Mouse (Mus musculus): ENCODE results near the gene Irf2bp1. TPM values are rescaled to one million over a fixed set of nuclear protein-coding genes. Genes with fewer than 3 reads are reported as not detected.
A peak's percentile ranks its signal among the peaks of the same experiment; 100 is the strongest.

The Irf2bp1 gene
- polyA plus RNA-seq, 1 experiment, result 18.1 TPM

DNA sequence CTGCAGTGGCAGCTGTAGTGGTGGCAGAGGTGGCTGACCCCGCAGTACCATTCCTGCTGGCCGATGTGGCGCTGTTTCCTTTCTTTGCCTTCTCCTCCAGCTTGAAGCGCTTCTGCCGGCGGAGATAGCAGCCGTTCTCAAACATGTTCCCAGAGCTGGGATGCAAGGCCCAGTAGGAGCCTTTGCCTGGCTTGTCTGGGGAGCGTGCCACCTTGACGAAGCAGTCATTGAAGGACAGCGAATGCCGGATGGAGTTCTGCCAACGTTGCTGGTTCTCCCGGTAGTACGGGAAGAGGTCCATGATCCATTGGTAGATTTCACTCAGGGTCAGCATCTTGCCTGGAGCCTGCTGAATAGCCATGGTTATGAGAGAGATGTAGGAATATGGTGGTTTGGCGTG lies 10.6 kb downstream of the Irf2bp1 start:
- H3K36me3 ChIP-seq (ENCODE audit: control insufficient read depth, insufficient read depth, low read length), result no peaks in the 10 kb centered on the region
- TF ChIP-seq CTCF (conservative IDR thresholded peaks at IDR 0.05; ENCODE audit: insufficient read depth, insufficient read length, low read depth, low read length), result peak; percentile 12; the same call in 1 of the 2 replicates
- no peak for TF ChIP-seq POLR2A (IDR thresholded peaks at IDR 0.05; ENCODE audit: low read depth, low read length)
- H3K27me3 ChIP-seq (replicated peaks; ENCODE audit: control insufficient read depth, insufficient read depth, low read length), result no peaks in the 10 kb centered on the region
- no peak overlapping the region for H3K27ac ChIP-seq (ENCODE audit: insufficient read depth, low read depth, low read length)
- no peak for DNase-seq
- 75% methylated on average over 15 of the region's 15 CpGs for WGBS
- no peaks in the 10 kb centered on the region for H3K4me1 ChIP-seq (ENCODE audit: control insufficient read depth, insufficient read depth, low read length)
- no peak overlapping the region for H3K4me3 ChIP-seq (ENCODE audit: insufficient read depth, low read depth, low read length)

DNA sequence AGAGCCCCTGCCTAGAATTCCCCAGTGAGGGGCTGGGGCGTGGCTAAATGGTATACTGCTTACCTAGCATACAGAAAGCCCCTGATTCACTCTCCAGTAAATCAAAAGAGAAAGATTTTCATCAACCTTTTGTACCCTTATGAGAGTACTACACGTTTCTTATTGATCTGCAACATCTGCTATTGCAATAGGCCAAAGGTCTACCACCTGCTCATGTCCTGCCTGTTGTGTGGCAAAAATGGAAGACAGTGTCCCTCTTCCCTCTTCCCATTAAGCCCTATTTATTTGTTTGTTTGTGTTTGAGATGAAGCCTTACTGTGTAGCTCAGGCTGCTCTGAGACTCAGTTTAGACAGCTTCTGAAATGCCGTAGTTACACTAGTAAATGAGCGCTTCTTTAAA lies 12.2 kb downstream of the Irf2bp1 start:
- H3K27me3 ChIP-seq (replicated peaks; ENCODE audit: control insufficient read depth, insufficient read depth, low read length), result no peaks in the 10 kb centered on the region
- WGBS, result 87% methylated on average over 4 of the region's 4 CpGs
- no peaks in the 10 kb centered on the region for H3K36me3 ChIP-seq (ENCODE audit: control insufficient read depth, insufficient read depth, low read length)
- no peak overlapping the region for H3K27ac ChIP-seq (ENCODE audit: insufficient read depth, low read depth, low read length)
- TF ChIP-seq CTCF (conservative IDR thresholded peaks at IDR 0.05; ENCODE audit: insufficient read depth, insufficient read length, low read depth, low read length) (no peak), POLR2A (IDR thresholded peaks at IDR 0.05; ENCODE audit: low read depth, low read length) (no peak)
- H3K4me3 ChIP-seq (ENCODE audit: insufficient read depth, low read depth, low read length), result no peak overlapping the region
- no peaks in the 10 kb centered on the region for H3K4me1 ChIP-seq (ENCODE audit: control insufficient read depth, insufficient read depth, low read length)
- DNase-seq, result no peak

- H3K4me1 ChIP-seq (ENCODE audit: control insufficient read depth, insufficient read depth, low read length), result no peaks in the 10 kb centered on the region
- TF ChIP-seq POLR2A (IDR thresholded peaks at IDR 0.05; ENCODE audit: low read depth, low read length) (no peak), CTCF (conservative IDR thresholded peaks at IDR 0.05; ENCODE audit: insufficient read depth, insufficient read length, low read depth, low read length) (no peak)
- H3K36me3 ChIP-seq (ENCODE audit: control insufficient read depth, insufficient read depth, low read length), result no peaks in the 10 kb centered on the region
- H3K27me3 ChIP-seq (replicated peaks; ENCODE audit: control insufficient read depth, insufficient read depth, low read length), result no peaks in the 10 kb centered on the region
- H3K27ac ChIP-seq (ENCODE audit: insufficient read depth, low read depth, low read length), result no peak overlapping the region
- DNase-seq, result no peak
- WGBS, result 78% methylated on average over 7 of the region's 7 CpGs
- no peak overlapping the region for H3K4me3 ChIP-seq (ENCODE audit: insufficient read depth, low read depth, low read length)
Observed at GRCm38 (mm10) chr7:19017909-19018308, 14.1 kb downstream of the Irf2bp1 start.

DNA sequence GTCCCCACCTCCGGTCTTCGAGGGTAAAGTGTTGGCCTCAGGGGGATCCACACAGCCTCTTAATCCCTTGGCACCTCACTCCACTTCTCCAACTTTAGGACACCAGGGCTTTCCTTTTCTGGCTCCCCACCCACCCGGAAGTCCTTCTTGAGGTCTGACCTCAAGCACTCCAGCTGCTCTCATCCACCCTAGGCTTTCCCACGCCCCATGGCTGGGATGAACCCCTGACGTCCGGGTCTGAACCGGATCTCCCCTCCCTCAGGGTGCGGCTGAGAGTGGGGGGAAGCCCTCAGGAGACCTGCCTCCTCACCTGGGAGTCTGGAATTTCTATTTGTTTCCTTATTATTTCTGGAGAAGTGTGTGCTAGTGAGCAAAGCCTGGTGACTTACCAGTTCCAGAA lies 17.2 kb downstream of the Irf2bp1 start:
- H3K36me3 ChIP-seq (ENCODE audit: control insufficient read depth, insufficient read depth, low read length), result no peaks in the 10 kb centered on the region
- H3K4me3 ChIP-seq (ENCODE audit: insufficient read depth, low read depth, low read length), result no peak overlapping the region
- no peaks in the 10 kb centered on the region; the same call in 1 of the 2 replicates for H3K27me3 ChIP-seq (replicated peaks; ENCODE audit: control insufficient read depth, insufficient read depth, low read length)
- TF ChIP-seq POLR2A (IDR thresholded peaks at IDR 0.05; ENCODE audit: low read depth, low read length), result no peak
- no peak for TF ChIP-seq CTCF (conservative IDR thresholded peaks at IDR 0.05; ENCODE audit: insufficient read depth, insufficient read length, low read depth, low read length)
- peaks cover 8% of the 10 kb centered on the region; the same call in 1 of the 2 replicates for H3K4me1 ChIP-seq (ENCODE audit: control insufficient read depth, insufficient read depth, low read length)
- WGBS, result 22% methylated on average over 8 of the region's 8 CpGs
- no peak overlapping the region for H3K27ac ChIP-seq (ENCODE audit: insufficient read depth, low read depth, low read length)
- DNase-seq, result no peak

DNA sequence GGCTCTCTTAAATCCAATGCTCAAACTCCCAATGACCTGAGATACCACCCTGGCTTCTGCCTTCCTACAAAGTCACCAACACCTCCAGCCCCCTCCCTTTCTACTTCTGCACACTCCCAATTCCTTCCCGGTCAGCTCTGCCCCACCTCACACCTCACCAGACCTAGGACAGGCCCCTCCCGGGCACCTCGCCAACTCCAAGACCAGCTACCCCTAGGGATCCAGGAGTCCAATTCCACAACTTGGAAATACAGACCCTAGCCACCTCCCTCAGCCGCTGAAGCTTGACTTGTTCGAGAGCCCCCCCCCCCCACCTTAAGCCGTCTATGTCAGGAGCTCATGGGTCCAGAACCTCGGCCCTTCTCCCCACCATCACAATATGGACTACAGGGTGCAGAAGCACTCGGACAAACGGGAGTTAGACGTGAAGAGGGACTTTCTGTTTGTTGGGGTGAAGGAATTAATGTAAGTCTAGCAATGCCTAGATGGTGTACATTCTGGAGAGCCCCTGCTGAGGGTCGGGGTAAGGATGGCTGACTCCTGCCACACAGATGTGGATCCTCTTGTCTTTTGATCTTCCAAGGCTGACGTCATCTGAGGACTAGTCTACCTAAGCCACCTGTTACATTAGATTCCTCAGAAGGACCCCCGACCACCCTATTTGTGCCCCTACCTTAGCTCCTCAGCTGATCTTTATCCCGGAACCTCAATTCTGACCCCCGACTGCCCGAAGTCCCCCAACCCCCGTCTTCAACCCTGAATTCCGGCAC lies 18.5 kb downstream of the Irf2bp1 start:
- H3K36me3 ChIP-seq (ENCODE audit: control insufficient read depth, insufficient read depth, low read length), result no peaks in the 10 kb centered on the region
- TF ChIP-seq CTCF (conservative IDR thresholded peaks at IDR 0.05; ENCODE audit: insufficient read depth, insufficient read length, low read depth, low read length) (no peak), POLR2A (IDR thresholded peaks at IDR 0.05; ENCODE audit: low read depth, low read length) (no peak)
- DNase-seq, result no peak
- no peaks in the 10 kb centered on the region; the same call in 1 of the 2 replicates for H3K27me3 ChIP-seq (replicated peaks; ENCODE audit: control insufficient read depth, insufficient read depth, low read length)
- no peak overlapping the region for H3K4me3 ChIP-seq (ENCODE audit: insufficient read depth, low read depth, low read length)
- H3K27ac ChIP-seq (ENCODE audit: insufficient read depth, low read depth, low read length), result no peak overlapping the region
- peaks cover 8% of the 10 kb centered on the region; the same call in 1 of the 2 replicates for H3K4me1 ChIP-seq (ENCODE audit: control insufficient read depth, insufficient read depth, low read length)
- WGBS, result 52% methylated on average over 18 of the region's 18 CpGs

GRCm38 (mm10) chr7:19023357-19023814 lies 19.5 kb downstream of the Irf2bp1 start, which contains the start of gene Foxa3:
TSS of gene Foxa3 (minus strand) at chr7:19023538.
- Histone ChIP-seq H3K27ac (ENCODE audit: insufficient read depth, low read depth, low read length) (no peak within 1 kb of the TSS), H3K4me1 (ENCODE audit: control insufficient read depth, insufficient read depth, low read length) (peaks cover 8% of the 10 kb centered on the region; the same call in 1 of the 2 replicates), H3K4me3 (ENCODE audit: insufficient read depth, low read depth, low read length) (peak within 1 kb of the TSS; percentile 90), H3K36me3 (ENCODE audit: control insufficient read depth, insufficient read depth, low read length) (no peaks in the 10 kb centered on the region), H3K27me3 (replicated peaks; ENCODE audit: control insufficient read depth, insufficient read depth, low read length) (no peaks in the 10 kb centered on the region; the same call in 1 of the 2 replicates)
- DNase-seq, result peak; percentile 54
- TF ChIP-seq POLR2A (IDR thresholded peaks at IDR 0.05; ENCODE audit: low read depth, low read length) (no peak), CTCF (conservative IDR thresholded peaks at IDR 0.05; ENCODE audit: insufficient read depth, insufficient read length, low read depth, low read length) (peak; percentile 38)
- WGBS, result 2% methylated on average over 30 of the region's 30 CpGs

- under 1% methylated on average over 50 of the region's 50 CpGs for WGBS
- H3K4me1 ChIP-seq (ENCODE audit: control insufficient read depth, insufficient read depth, low read length), result peaks cover 8% of the 10 kb centered on the region; the same call in 1 of the 2 replicates
- peak within 1 kb of the TSS; percentile 90 for H3K4me3 ChIP-seq (ENCODE audit: insufficient read depth, low read depth, low read length)
- H3K27me3 ChIP-seq (replicated peaks; ENCODE audit: control insufficient read depth, insufficient read depth, low read length), result no peaks in the 10 kb centered on the region; the same call in 1 of the 2 replicates
- TF ChIP-seq CTCF (conservative IDR thresholded peaks at IDR 0.05; ENCODE audit: insufficient read depth, insufficient read length, low read depth, low read length) (no peak), POLR2A (IDR thresholded peaks at IDR 0.05; ENCODE audit: low read depth, low read length) (no peak)
- no peaks in the 10 kb centered on the region for H3K36me3 ChIP-seq (ENCODE audit: control insufficient read depth, insufficient read depth, low read length)
- no peak within 1 kb of the TSS for H3K27ac ChIP-seq (ENCODE audit: insufficient read depth, low read depth, low read length)
- DNase-seq, result peak; percentile 98
Observed at GRCm38 (mm10) chr7:19024096-19024506, 20.3 kb downstream of the Irf2bp1 start, which contains the start of gene Sympk. TSS of gene Sympk (plus strand) at chr7:19024377.

Measured in kidney, adult 2 months (tissue).